In the genomic region with DNA sequence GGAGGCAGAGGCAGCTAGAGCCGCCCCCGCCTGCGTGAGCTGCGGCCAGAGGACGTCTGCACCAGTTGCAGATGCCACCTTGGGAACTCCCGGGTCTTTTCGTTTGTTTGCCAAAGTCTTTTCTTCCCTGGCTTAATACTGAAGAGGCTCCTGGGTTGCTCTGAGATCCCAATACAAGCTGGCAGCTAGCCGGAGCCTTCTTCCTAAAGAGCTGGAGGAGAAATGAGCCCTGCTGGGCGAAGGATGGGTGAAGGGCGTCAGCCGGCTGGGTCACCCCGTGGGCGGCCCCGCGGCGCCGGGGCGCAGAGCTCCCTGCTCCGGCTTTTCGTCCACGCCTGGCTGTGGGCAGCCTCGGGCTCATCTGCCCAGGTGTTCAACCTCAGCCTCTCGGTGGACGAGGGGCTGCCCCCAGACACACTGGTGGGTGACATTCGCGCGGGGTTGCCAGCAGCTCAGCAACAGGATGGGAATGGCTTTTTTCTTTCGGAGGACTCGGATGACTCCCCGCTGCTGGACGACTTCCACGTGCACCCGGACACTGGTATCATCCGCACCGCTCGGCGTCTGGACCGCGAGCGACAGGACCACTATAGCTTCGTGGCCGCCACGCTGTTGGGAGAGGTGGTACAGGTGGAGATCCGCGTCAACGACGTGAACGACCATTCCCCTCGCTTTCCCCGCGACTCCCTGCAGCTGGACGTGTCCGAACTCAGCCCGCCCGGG, we compare ENCODE assay signal across 9 mouse cellular contexts. TPM values are rescaled to one million over a fixed set of nuclear protein-coding genes. Genes with fewer than 3 reads are reported as not detected.
DNase-seq lines count a peak whose midpoint lies in the region; ATAC-seq lines count a peak whose summit lies in the region.
"Had no signal": no experiment of that assay in that cellular context is flagged by ENCODE, and none has a peak within 500 bp of the region (broad histone marks: within the 10 kb centered on the region; RNA-seq: fewer than 3 reads in every experiment).

A gene (plus strand): TSS at position 223 of the 723 bp plus-strand sequence.

- peak; percentile 49 for ATAC-seq in hindbrain, embryonic 14.5 days (ENCODE audit: low FRiP score)
- peak; percentile 54 for ATAC-seq in midbrain, embryonic 16.5 days
- ATAC-seq in CD4-positive, CD25-positive, alpha-beta regulatory T cell, adult 4 months, result no peak

- peak within 1 kb of the TSS; percentile 55 for H3K9ac ChIP-seq in hindbrain, embryonic 14.5 days
- H3K9ac ChIP-seq in midbrain, embryonic 16.5 days (ENCODE audit: low read depth, low read length), result peak within 1 kb of the TSS; percentile 77

- H3K27ac ChIP-seq in hindbrain, embryonic 14.5 days, result no peak within 1 kb of the TSS
- peak within 1 kb of the TSS; percentile 26 for H3K27ac ChIP-seq in midbrain, embryonic 16.5 days (ENCODE audit: low read length)

- peaks cover 14% of the 10 kb centered on the region; the same call in 1 of the 2 replicates for H3K4me1 ChIP-seq in hindbrain, embryonic 14.5 days (replicated peaks; ENCODE audit: control insufficient read depth, insufficient read depth, low read length)
- H3K4me1 ChIP-seq in midbrain, embryonic 16.5 days (ENCODE audit: control insufficient read depth, insufficient read depth, low read length), result peaks cover 11% of the 10 kb centered on the region; the same call in 1 of the 2 replicates

- peak within 1 kb of the TSS; percentile 91 for H3K4me2 ChIP-seq in hindbrain, embryonic 14.5 days (replicated peaks)
- H3K4me2 ChIP-seq in midbrain, embryonic 16.5 days (ENCODE audit: low read length), result peak within 1 kb of the TSS; percentile 100

- H3K36me3 ChIP-seq in hindbrain, embryonic 14.5 days (replicated peaks; ENCODE audit: control insufficient read depth, insufficient read depth), result no peaks in the 10 kb centered on the region
- no peaks in the 10 kb centered on the region for H3K36me3 ChIP-seq in midbrain, embryonic 16.5 days (ENCODE audit: control insufficient read depth, insufficient read depth, low read length)

- DNase-seq in cerebellum, postnatal 10 days, result peak; percentile 38 to 42
- DNase-seq in cerebellum, adult 11 months, result no peak
- DNase-seq in right cerebral cortex, postnatal 4 days, result peak; percentile 24
- no peak for DNase-seq in right cerebral cortex, postnatal 36 days (ENCODE audit: low spot score in 2 of 2)
- no peak for DNase-seq in hindbrain, embryonic 14.5 days (ENCODE audit: low spot score)
- no peak for DNase-seq in B cell, adult 2 months

- H3K27me3 ChIP-seq in hindbrain, embryonic 14.5 days (ENCODE audit: control insufficient read depth, insufficient read depth, low read length), result peaks cover 26% of the 10 kb centered on the region
- H3K27me3 ChIP-seq in midbrain, embryonic 16.5 days (ENCODE audit: control insufficient read depth, insufficient read depth, low read depth, low read length), result peaks cover 24% of the 10 kb centered on the region

- under 1% methylated on average over 55 of the region's 55 CpGs for WGBS in hindbrain, embryonic 14.5 days
- under 1% methylated on average over 55 of the region's 55 CpGs for WGBS in midbrain, embryonic 16.5 days

- H3K9me3 ChIP-seq in hindbrain, embryonic 14.5 days (ENCODE audit: control insufficient read depth, low read length), result no peaks in the 10 kb centered on the region
- no peaks in the 10 kb centered on the region for H3K9me3 ChIP-seq in midbrain, embryonic 16.5 days (replicated peaks; ENCODE audit: control insufficient read depth, low read length, poor library complexity, severe bottlenecking)

- peak within 1 kb of the TSS; percentile 53 for H3K4me3 ChIP-seq in hindbrain, embryonic 14.5 days (replicated peaks; ENCODE audit: low read length)
- peak within 1 kb of the TSS; percentile 69 for H3K4me3 ChIP-seq in midbrain, embryonic 16.5 days (ENCODE audit: low read depth, low read length)
- H3K4me3 ChIP-seq: erythroblast, embryonic 14.5 days had no signal

RNA-seq across cellular contexts. Expression of the gene that starts here (rescaled TPM):
- polyA plus RNA-seq in hindbrain, embryonic 14.5 days (2014; fragmentation: Nextera tagmentation; extraction: Ambion mirVana), result 2.1 and 2.3 TPM in 2 replicates
- 0.69 and 0.75 TPM in 2 replicates for polyA plus RNA-seq in midbrain, embryonic 16.5 days (2015; fragmentation: Nextera tagmentation; extraction: Ambion mirVana)
- polyA plus RNA-seq in CD4-positive, CD25-positive, alpha-beta regulatory T cell, adult 4 months (2017; shearing (Covaris generic)), result not detected

Comparison
In these comparisons a context has a peak if more than half of its experiments do, and no peak if none do; other contexts are left out.
1. DNase-seq: peak in cerebellum, postnatal 10 days (2 of 2) and right cerebral cortex, postnatal 4 days (single experiment); none in cerebellum, adult 11 months (single experiment), right cerebral cortex, postnatal 36 days (0 of 2), hindbrain, embryonic 14.5 days (single experiment) and B cell, adult 2 months (0 of 2).
2. Peak in ATAC-seq, H3K4me3 ChIP-seq, H3K27ac ChIP-seq, H3K9ac ChIP-seq and H3K4me2 ChIP-seq in midbrain, embryonic 16.5 days; RNA of the gene not detected or under 1 TPM.